Mouse (Mus musculus): Measurements from ENCODE around the gene Chrna3. TPM values are rescaled to one million over a fixed set of nuclear protein-coding genes. Genes with fewer than 3 reads are reported as not detected.

Gene Chrna3
- total and polyA plus RNA-seq, 3 experiments = not detected

GRCm38 (mm10) chr9:55067260-55067964, 41.0 kb upstream of the Chrna3 start:
- Histone ChIP-seq H3K27me3 (replicated peaks) (no peaks in the 10 kb centered on the region), H3K9me3 (replicated peaks; ENCODE audit: low read length) (no peaks in the 10 kb centered on the region), H3K79me2 (replicated peaks; ENCODE audit: control insufficient read depth, extremely low read depth, insufficient read depth, poor library complexity, severe bottlenecking) (no peaks in the 10 kb centered on the region), H3K27ac (ENCODE audit: insufficient read depth, low read depth) (no peak overlapping the region), H3K36me3 (replicated peaks in 1 of 2; ENCODE audit: control insufficient read depth in 1 of 2, insufficient read depth in 1 of 2, low read length in 1 of 2) (no peaks in the 10 kb centered on the region), H3K4me2 (ENCODE audit: insufficient read depth, low read depth, poor library complexity, severe bottlenecking) (no peak overlapping the region), H3K9ac (ENCODE audit: insufficient read depth, low read depth) (no peak overlapping the region), H3K4me3 (replicated peaks in 1 of 3; ENCODE audit: low read depth in 2 of 3, low read length in 2 of 3, poor library complexity in 1 of 3) (no peak overlapping the region), H3K4me1 (ENCODE audit: control insufficient read depth in 1 of 2, insufficient read depth in 2 of 2) (no peaks in the 10 kb centered on the region)
- dilution Hi-C loops (cut with MboI; ENCODE audit: extremely low pct_ligation_motif_present, extremely low pct_unique_long_range_greater_than_20kb, low sequenced_read_pairs) (no loop called here), in situ Hi-C loops (cut with MboI; ENCODE audit: low pct_ligation_motif_present, low pct_unique_long_range_greater_than_20kb, low sequenced_read_pairs) (no loop called here)
- no peak for DNase-seq (ENCODE audit: extremely low read depth)
- TF ChIP-seq UBTF (IDR thresholded peaks at IDR 0.05; ENCODE audit: low read depth, low read length) (no peak), EP300 (IDR thresholded peaks at IDR 0.05; ENCODE audit: low read length) (no peak), HCFC1 (IDR thresholded peaks at IDR 0.05; ENCODE audit: low read depth, low read length) (no peak), BHLHE40 (IDR thresholded peaks at IDR 0.05; ENCODE audit: low read depth, low read length) (no peak), E2F4 (IDR thresholded peaks at IDR 0.05; ENCODE audit: insufficient replicate concordance, low read depth, low read length) (no peak), ZMIZ1 (IDR thresholded peaks at IDR 0.05; ENCODE audit: low read depth, low read length) (no peak)

- no peaks in the 10 kb centered on the region for H3K36me3 ChIP-seq (replicated peaks in 1 of 2; ENCODE audit: control insufficient read depth in 1 of 2, insufficient read depth in 1 of 2, low read length in 1 of 2)
- H3K79me2 ChIP-seq (replicated peaks; ENCODE audit: control insufficient read depth, extremely low read depth, insufficient read depth, poor library complexity, severe bottlenecking) = no peaks in the 10 kb centered on the region
- no peak overlapping the region for H3K4me2 ChIP-seq (ENCODE audit: insufficient read depth, low read depth, poor library complexity, severe bottlenecking)
- no peak overlapping the region for H3K9ac ChIP-seq (ENCODE audit: insufficient read depth, low read depth)
- TF ChIP-seq USF1 (IDR thresholded peaks at IDR 0.05; ENCODE audit: low read depth, low read length) (no peak), EP300 (IDR thresholded peaks at IDR 0.05; ENCODE audit: low read length) (no peak), NRF1 (IDR thresholded peaks at IDR 0.05; ENCODE audit: low read depth, low read length) (no peak), ZKSCAN1 (IDR thresholded peaks at IDR 0.05; ENCODE audit: borderline replicate concordance, low read depth, low read length) (no peak), SIN3A (IDR thresholded peaks at IDR 0.05; ENCODE audit: low read length) (no peak), POLR2AphosphoS2 (IDR thresholded peaks at IDR 0.05; ENCODE audit: low read depth, low read length) (no peak), CTCF (conservative IDR thresholded peaks at IDR 0.05 in 1 of 2, IDR thresholded peaks at IDR 0.05 in 1 of 2; ENCODE audit: low read depth in 2 of 2, low read length in 2 of 2) (no peak), RAD21 (IDR thresholded peaks at IDR 0.05; ENCODE audit: low read depth, low read length) (no peak), ETS1 (conservative IDR thresholded peaks at IDR 0.05; ENCODE audit: low read depth, low read length) (no peak), NELFE (IDR thresholded peaks at IDR 0.05; ENCODE audit: low read depth, low read length) (no peak), MAZ (IDR thresholded peaks at IDR 0.05; ENCODE audit: low read depth, low read length) (no peak), RCOR1 (conservative IDR thresholded peaks at IDR 0.05; ENCODE audit: low read depth, low read length) (no peak), BHLHE40 (IDR thresholded peaks at IDR 0.05; ENCODE audit: low read depth, low read length) (no peak), CHD2 (IDR thresholded peaks at IDR 0.05; ENCODE audit: low read length) (no peak)
- in situ Hi-C loops (cut with MboI; ENCODE audit: low pct_ligation_motif_present, low pct_unique_long_range_greater_than_20kb, low sequenced_read_pairs) = no loop called here
- dilution Hi-C loops (cut with MboI; ENCODE audit: extremely low pct_ligation_motif_present, extremely low pct_unique_long_range_greater_than_20kb, low sequenced_read_pairs) = no loop called here
- no peaks in the 10 kb centered on the region for H3K4me1 ChIP-seq (ENCODE audit: control insufficient read depth in 1 of 2, insufficient read depth in 2 of 2)
- H3K4me3 ChIP-seq (replicated peaks in 1 of 3; ENCODE audit: low read depth in 2 of 3, low read length in 2 of 3, poor library complexity in 1 of 3) = no peak overlapping the region
- no peak overlapping the region for H3K27ac ChIP-seq (ENCODE audit: insufficient read depth, low read depth)
- no peaks in the 10 kb centered on the region for H3K9me3 ChIP-seq (replicated peaks; ENCODE audit: low read length)
- no peak for DNase-seq (ENCODE audit: extremely low read depth)
- no peaks in the 10 kb centered on the region for H3K27me3 ChIP-seq (replicated peaks)
Measured at GRCm38 (mm10) chr9:55065241-55065640, 38.9 kb upstream of the Chrna3 start.
